Mouse (Mus musculus): ENCODE measurements at regions not wholly inside any gene's neighbourhood (a gene's known extent, or its start where the extent isn't known, plus 50 kb on each side); places are given as distances from the start of the nearest gene placed in this dataset.

DNA sequence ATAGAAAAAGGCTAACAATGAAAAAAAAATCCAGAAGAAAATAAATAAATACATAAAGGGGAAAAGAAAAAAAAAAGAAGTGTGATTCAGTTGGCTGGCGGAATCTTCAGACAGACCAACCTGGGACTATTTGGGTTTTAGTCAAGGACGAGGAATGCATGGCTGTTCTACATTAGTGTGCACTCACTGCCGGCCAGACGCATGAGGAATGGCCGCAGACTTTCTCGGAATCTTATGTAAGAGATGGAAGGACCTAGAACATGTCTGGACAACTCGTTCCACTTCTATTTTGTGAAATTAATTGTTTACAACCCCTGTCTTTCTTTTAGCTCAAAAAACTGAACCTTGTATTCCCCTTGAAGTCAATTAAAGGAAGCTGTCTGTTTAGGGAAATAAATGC is 103.4 kb downstream of the Tmem170b start:
- H3K27me3 ChIP-seq (ENCODE audit: control insufficient read depth, insufficient read depth, low read length): no peaks in the 10 kb centered on the region
- no peak overlapping the region for H3K27ac ChIP-seq (ENCODE audit: low read depth, low read length)
- H3K4me1 ChIP-seq (ENCODE audit: control insufficient read depth, insufficient read depth, low read length): no peaks in the 10 kb centered on the region
- no peak overlapping the region for H3K4me3 ChIP-seq (ENCODE audit: low read depth, low read length)
- no peak for DNase-seq (ENCODE audit: low spot score)
- no peak overlapping the region for H3K4me2 ChIP-seq (ENCODE audit: low read depth)
- WGBS: 72% methylated on average over 7 of the region's 7 CpGs
- H3K36me3 ChIP-seq (ENCODE audit: control insufficient read depth, insufficient read depth, low read length): no peaks in the 10 kb centered on the region
- no peak for ATAC-seq (ENCODE audit: insufficient read depth, low FRiP score, low TSS enrichment)
- H3K9me3 ChIP-seq (ENCODE audit: control insufficient read depth, low read length): no peaks in the 10 kb centered on the region
- H3K9ac ChIP-seq (ENCODE audit: low read length): no peak overlapping the region

DNA sequence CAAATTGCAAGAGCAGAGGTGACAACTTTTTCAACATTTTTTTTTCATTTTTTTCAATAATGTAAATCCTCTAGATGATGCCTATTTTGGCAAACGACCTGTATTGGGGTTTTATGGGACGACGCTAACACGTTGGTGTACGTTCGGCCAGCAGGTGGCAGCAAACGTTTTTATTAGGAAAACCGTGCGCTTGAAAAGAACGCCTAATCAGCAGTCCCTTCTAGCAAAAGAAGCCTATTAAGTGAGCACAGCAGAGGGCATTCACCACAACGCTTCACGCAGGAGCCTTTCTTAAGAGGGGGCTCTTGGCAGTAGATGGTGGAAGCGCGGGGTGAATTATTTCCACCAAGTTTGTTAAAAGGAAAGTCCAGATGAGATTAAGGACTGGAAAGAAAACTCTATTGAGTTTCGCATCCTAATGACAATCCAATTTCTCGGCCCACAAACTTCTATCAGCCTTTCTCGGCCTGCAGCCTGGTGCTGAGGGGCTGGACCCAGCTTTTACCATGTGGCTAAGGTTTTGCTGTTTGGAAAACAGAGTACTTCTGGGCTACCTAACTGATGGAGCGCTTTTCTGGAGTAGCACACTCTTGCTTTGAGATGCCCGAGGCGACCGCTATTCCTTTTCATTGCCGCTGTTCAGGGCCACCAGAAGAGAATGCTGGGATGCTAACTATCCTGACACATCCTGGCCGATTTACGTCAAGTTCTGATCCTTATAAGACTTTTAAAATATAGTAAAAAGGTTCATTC is 103.9 kb downstream of the Tmem170b start:
- Histone ChIP-seq H3K9ac (ENCODE audit: low read length) (no peak overlapping the region), H3K27me3 (ENCODE audit: control insufficient read depth, insufficient read depth, low read length) (no peaks in the 10 kb centered on the region), H3K36me3 (ENCODE audit: control insufficient read depth, insufficient read depth, low read length) (no peaks in the 10 kb centered on the region), H3K4me3 (ENCODE audit: low read depth, low read length) (no peak overlapping the region), H3K9me3 (ENCODE audit: control insufficient read depth, low read length) (no peaks in the 10 kb centered on the region), H3K4me2 (ENCODE audit: low read depth) (no peak overlapping the region), H3K4me1 (ENCODE audit: control insufficient read depth, insufficient read depth, low read length) (no peaks in the 10 kb centered on the region), H3K27ac (ENCODE audit: low read depth, low read length) (no peak overlapping the region)
- DNase-seq (ENCODE audit: low spot score) (peak; percentile 89), ATAC-seq (ENCODE audit: insufficient read depth, low FRiP score, low TSS enrichment) (0 out of 2 replicates have a peak, but pooled peaks have one; percentile 53)
- 37% methylated on average over 24 of the region's 24 CpGs for WGBS

DNA sequence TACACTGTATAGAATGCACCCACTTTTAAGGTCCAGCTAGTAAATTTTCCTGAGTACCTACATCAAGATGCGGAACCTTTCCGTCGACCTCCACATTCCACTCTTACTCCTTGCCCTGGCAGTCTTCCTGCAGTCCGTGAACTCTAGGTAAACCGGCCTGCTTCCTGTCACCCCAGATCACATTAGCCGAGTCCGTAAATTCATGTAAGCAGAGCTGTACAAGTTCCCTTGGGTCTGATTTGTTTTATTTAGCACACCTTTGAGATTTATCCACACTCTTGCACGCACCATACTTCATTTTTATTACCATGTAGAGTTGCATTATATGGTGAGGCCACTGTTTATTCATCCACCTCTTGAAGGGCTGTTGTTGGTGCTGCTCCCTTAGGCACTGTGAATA is 106.9 kb downstream of the Tmem170b start:
- Histone ChIP-seq H3K27me3 (ENCODE audit: control insufficient read depth, insufficient read depth, low read length) (no peaks in the 10 kb centered on the region), H3K9ac (ENCODE audit: low read length) (no peak overlapping the region), H3K27ac (ENCODE audit: low read depth, low read length) (no peak overlapping the region), H3K4me2 (ENCODE audit: low read depth) (no peak overlapping the region), H3K36me3 (ENCODE audit: control insufficient read depth, insufficient read depth, low read length) (no peaks in the 10 kb centered on the region), H3K4me3 (ENCODE audit: low read depth, low read length) (no peak overlapping the region), H3K9me3 (ENCODE audit: control insufficient read depth, low read length) (no peaks in the 10 kb centered on the region), H3K4me1 (ENCODE audit: control insufficient read depth, insufficient read depth, low read length) (no peaks in the 10 kb centered on the region)
- ATAC-seq (ENCODE audit: insufficient read depth, low FRiP score, low TSS enrichment) (no peak), DNase-seq (ENCODE audit: low spot score) (no peak)
- WGBS: 58% methylated on average over 8 of the region's 8 CpGs

Data from neural tube, embryonic 11.5 days (tissue).